In the genomic region with DNA sequence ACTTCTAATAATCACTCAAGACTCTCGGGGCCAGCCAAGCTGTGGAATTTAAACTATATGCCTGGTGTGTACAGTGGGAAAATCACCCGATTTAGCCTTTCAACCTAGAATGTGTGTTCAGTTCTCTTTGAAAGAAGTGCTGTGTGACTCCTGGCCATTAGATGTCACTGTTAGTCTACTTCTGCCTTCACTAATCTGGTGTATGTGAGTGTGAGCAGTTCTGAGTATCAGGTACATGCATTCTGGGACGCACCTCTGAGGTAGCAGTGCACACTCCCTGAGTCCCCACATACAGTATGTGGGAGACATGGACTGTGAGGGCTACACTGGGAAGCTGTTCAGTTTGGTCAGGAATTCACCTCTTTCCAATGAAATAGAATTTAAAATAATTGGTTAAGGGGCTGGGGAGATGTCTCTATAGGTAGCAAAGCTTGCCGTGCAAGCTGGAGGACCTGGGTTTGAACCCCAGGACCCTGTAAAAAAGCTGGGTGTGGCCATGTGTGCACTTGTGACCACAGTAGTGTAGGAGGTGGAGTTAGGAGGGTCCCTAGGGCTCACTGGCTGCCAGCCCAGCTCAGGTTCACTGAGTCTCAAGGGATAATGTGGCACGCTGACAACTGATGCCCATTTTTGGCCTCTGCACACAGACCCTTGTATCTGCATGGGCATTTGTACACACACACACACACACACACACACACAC, we compare ENCODE assay signal across 9 mouse cellular contexts. TPM values are rescaled to one million over a fixed set of nuclear protein-coding genes. Genes with fewer than 3 reads are reported as not detected.
DNase-seq lines count a peak whose midpoint lies in the region; ATAC-seq and TF ChIP-seq lines count a peak whose summit lies in the region.
"Had no signal": no experiment of that assay in that cellular context is flagged by ENCODE, and none has a peak within 500 bp of the region (broad histone marks: within the 10 kb centered on the region; RNA-seq: fewer than 3 reads in every experiment).

No protein-coding gene starts in this region.

- H3K27me3 ChIP-seq in forebrain, embryonic 12.5 days = no peaks in the 10 kb centered on the region
- no peaks in the 10 kb centered on the region for H3K27me3 ChIP-seq in forebrain, embryonic 10.5 days (ENCODE audit: poor library complexity, severe bottlenecking)
- H3K27me3 ChIP-seq in limb, embryonic 14.5 days (ENCODE audit: control insufficient read depth, insufficient read depth, low read length) = no peaks in the 10 kb centered on the region
- H3K27me3 ChIP-seq: megakaryocyte, embryonic 14.5 days had no signal

- no peaks in the 10 kb centered on the region for H3K36me3 ChIP-seq in forebrain, embryonic 12.5 days (replicated peaks)
- H3K36me3 ChIP-seq in forebrain, embryonic 10.5 days (replicated peaks) = no peaks in the 10 kb centered on the region
- H3K36me3 ChIP-seq in limb, embryonic 14.5 days (ENCODE audit: control insufficient read depth, insufficient read depth, low read length) = no peaks in the 10 kb centered on the region

- no peak overlapping the region for H3K4me3 ChIP-seq in forebrain, embryonic 12.5 days (replicated peaks)
- no peak overlapping the region for H3K4me3 ChIP-seq in forebrain, embryonic 10.5 days
- no peak overlapping the region for H3K4me3 ChIP-seq in limb, embryonic 14.5 days (replicated peaks; ENCODE audit: low read length)
- H3K4me3 ChIP-seq: megakaryocyte, embryonic 14.5 days had no signal

- no peaks in the 10 kb centered on the region for H3K9me3 ChIP-seq in forebrain, embryonic 12.5 days
- H3K9me3 ChIP-seq in forebrain, embryonic 10.5 days = no peaks in the 10 kb centered on the region
- no peaks in the 10 kb centered on the region for H3K9me3 ChIP-seq in limb, embryonic 14.5 days (ENCODE audit: control insufficient read depth, low read length)
- H3K9me3 ChIP-seq: megakaryocyte, embryonic 14.5 days had no signal

- H3K27ac ChIP-seq in forebrain, embryonic 12.5 days = no peak overlapping the region
- H3K27ac ChIP-seq in forebrain, embryonic 10.5 days = no peak overlapping the region
- no peak overlapping the region for H3K27ac ChIP-seq in limb, embryonic 14.5 days (replicated peaks; ENCODE audit: low read depth, low read length)

- 69% methylated on average over 5 of the region's 5 CpGs for WGBS in forebrain, embryonic 12.5 days
- WGBS in forebrain, embryonic 10.5 days = 75% methylated on average over 5 of the region's 5 CpGs
- whole genome bisulfite sequencing in limb, embryonic 14.5 days = 56% methylated on average over 5 of the region's 5 CpGs

- TF ChIP-seq POLR2A in limb, embryonic 14.5 days (IDR thresholded peaks at IDR 0.05; ENCODE audit: borderline replicate concordance, extremely low read depth, insufficient read depth, insufficient read length) = no peak

- ATAC-seq in forebrain, embryonic 12.5 days (ENCODE audit: low FRiP score) = peak; percentile 61
- peak; percentile 37; the same call in 1 of the 2 replicates for ATAC-seq in limb, embryonic 14.5 days (ENCODE audit: low FRiP score, low read depth)

- H3K4me1 ChIP-seq in forebrain, embryonic 12.5 days = peaks cover 12% of the 10 kb centered on the region; the same call in 1 of the 2 replicates
- H3K4me1 ChIP-seq in forebrain, embryonic 10.5 days = 0 out of 2 replicates have a peak, but pooled peaks cover 6% of the 10 kb centered on the region
- no peaks in the 10 kb centered on the region for H3K4me1 ChIP-seq in limb, embryonic 14.5 days (ENCODE audit: control insufficient read depth, insufficient read depth, low read length)
- H3K4me1 ChIP-seq: megakaryocyte, embryonic 14.5 days had no signal

- no peak overlapping the region for H3K4me2 ChIP-seq in forebrain, embryonic 12.5 days
- H3K4me2 ChIP-seq in limb, embryonic 14.5 days (replicated peaks; ENCODE audit: low read depth, low read length, severe bottlenecking) = no peak overlapping the region

- H3K9ac ChIP-seq in forebrain, embryonic 12.5 days = no peak overlapping the region
- no peak overlapping the region for H3K9ac ChIP-seq in limb, embryonic 14.5 days (ENCODE audit: low read depth, low read length, severe bottlenecking)

- no peak for DNase-seq in forebrain, embryonic 10.5 days (ENCODE audit: extremely low spot score, low spot score)
- DNase-seq in right cerebral cortex, postnatal 10 days (ENCODE audit: low spot score in 2 of 2) = peak; percentile 59 to 67
- DNase-seq in right cerebral cortex, postnatal 36 days (ENCODE audit: low spot score in 2 of 2) = no peak
- peak; percentile 18 to 66 for DNase-seq in frontal cortex, adult 2 months (ENCODE audit: extremely low spot score in 1 of 2, low spot score in 1 of 2)
- DNase-seq in limb, embryonic 14.5 days (ENCODE audit: low spot score) = peak; percentile 54
- DNase-seq in retina, embryonic 14.5 days (ENCODE audit: low spot score) = peak; percentile 59
- no peak for DNase-seq in thymus, postnatal 10 days (ENCODE audit: low spot score in 2 of 2)

RNA-seq across cellular contexts. Expression of a gene that starts 51.0 kb away (rescaled TPM):
- 23.7 and 30.2 TPM in 2 replicates for polyA plus RNA-seq in forebrain, embryonic 12.5 days (2016; fragmentation: Nextera tagmentation; extraction: Ambion mirVana)
- polyA plus RNA-seq in forebrain, embryonic 10.5 days (2016; fragmentation: Nextera tagmentation; extraction: Ambion mirVana) = 21.6 and 22.7 TPM in 2 replicates
- polyA plus RNA-seq in frontal cortex, adult 2 months (2012; rRNA removed) = 4.1 and 4.6 TPM in 2 replicates
- 6.4 and 11.4 TPM in 2 replicates for polyA plus RNA-seq in limb, embryonic 14.5 days (2012; rRNA removed)
- 19.8 and 20.9 TPM in 2 replicates for polyA plus RNA-seq in limb, embryonic 14.5 days (2014; fragmentation: Nextera tagmentation; extraction: Ambion mirVana)

RNA-seq across cellular contexts. Expression of a gene that starts 51.1 kb away (rescaled TPM):
- 921 and 969 TPM in 2 replicates for polyA plus RNA-seq in forebrain, embryonic 12.5 days (2016; fragmentation: Nextera tagmentation; extraction: Ambion mirVana)
- polyA plus RNA-seq in forebrain, embryonic 10.5 days (2016; fragmentation: Nextera tagmentation; extraction: Ambion mirVana) = 797 and 870 TPM in 2 replicates
- 768 and 847 TPM in 2 replicates for polyA plus RNA-seq in frontal cortex, adult 2 months (2012; rRNA removed)
- 313 and 381 TPM in 2 replicates for polyA plus RNA-seq in limb, embryonic 14.5 days (2012; rRNA removed)
- polyA plus RNA-seq in limb, embryonic 14.5 days (2014; fragmentation: Nextera tagmentation; extraction: Ambion mirVana) = 660 and 749 TPM in 2 replicates

Comparison
In these comparisons a context has a peak if more than half of its experiments do, and no peak if none do; other contexts are left out.
1. DNase-seq: peak in right cerebral cortex, postnatal 10 days (2 of 2), frontal cortex, adult 2 months (2 of 2), limb, embryonic 14.5 days (single experiment) and retina, embryonic 14.5 days (single experiment); none in forebrain, embryonic 10.5 days (single experiment), right cerebral cortex, postnatal 36 days (0 of 2) and thymus, postnatal 10 days (0 of 2).